Mouse (Mus musculus): ENCODE data around the gene Mtor.

- TF ChIP-seq GATA1 (IDR thresholded peaks at IDR 0.05; ENCODE audit: borderline replicate concordance, low read length) (no peak), FLI1 (IDR thresholded peaks at IDR 0.05; ENCODE audit: low read length) (no peak)
These were observed 19.3 kb upstream of the Mtor start for GRCm38 (mm10) chr4:148429121-148429520.

Measured in megakaryocyte, embryonic 14.5 days (primary cell).